Mouse (Mus musculus) liver, adult 2 months (tissue): ENCODE measurements around the gene Six5. TPM values are rescaled to one million over a fixed set of nuclear protein-coding genes. Genes with fewer than 3 reads are reported as not detected.

Experiments
- DNase-seq: peaks from one replicate; pipeline ENCODE4 v3.0.0-alpha.2; 2011; ENCODE audit warnings: low read depth, low spot score; ENCODE audit errors: extremely low read depth
- H3K27ac ChIP-seq: fragments of 200-500 bp; replicated peaks from 2 replicates; pipeline ENCODE4 v1.5.1; 2012; ENCODE audit warnings: low read depth, mild to moderate bottlenecking, control low read depth, inconsistent platforms, low read length; ENCODE audit not compliant: insufficient read depth
- H3K27me3 ChIP-seq: fragments of 200-500 bp; 2 replicates; pipeline ENCODE4 v1.6.1; 2012; ENCODE audit warnings: mild to moderate bottlenecking, moderate library complexity, low read length, inconsistent platforms; ENCODE audit not compliant: control insufficient read depth, insufficient read depth
- H3K36me3 ChIP-seq: fragments of 200-500 bp; 2 replicates; pipeline ENCODE4 v1.6.1; 2012; ENCODE audit warnings: low read length, inconsistent platforms; ENCODE audit not compliant: control insufficient read depth, insufficient read depth
- H3K4me1 ChIP-seq: fragments of 200-500 bp; 2 replicates; pipeline ENCODE4 v1.6.1; 2011; ENCODE audit warnings: low read length; ENCODE audit not compliant: control insufficient read depth, insufficient read depth
- H3K4me3 ChIP-seq: fragments of 200-500 bp; 2 replicates; pipeline ENCODE4 v1.5.1; 2011; ENCODE audit warnings: low read depth, mild to moderate bottlenecking, control low read depth, low read length, moderate library complexity; ENCODE audit not compliant: insufficient read depth
- H3K79me2 ChIP-seq: fragments of 200-500 bp; 2 replicates; pipeline ENCODE4 v1.6.1; 2012; ENCODE audit warnings: inconsistent platforms, mild to moderate bottlenecking, low read length, moderate library complexity; ENCODE audit not compliant: control insufficient read depth, insufficient read depth
- H3K9ac ChIP-seq: fragments of 200-500 bp; 2 replicates; pipeline ENCODE4 v1.6.1; 2012; ENCODE audit warnings: low read depth, mild to moderate bottlenecking, control low read depth, inconsistent platforms, low read length
- CTCF ChIP-seq: fragments of 200-500 bp; IDR thresholded peaks from 2 replicates; pipeline ENCODE4 v1.5.1; 2011; ENCODE audit warnings: low read depth, low read length, control low read depth
- POLR2A ChIP-seq: fragments of 200-500 bp; IDR thresholded peaks from 2 replicates; pipeline ENCODE4 v1.6.1; 2011; ENCODE audit warnings: low read length, control low read depth; ENCODE audit not compliant: insufficient read depth; ENCODE audit errors: extremely low read depth
- WGBS: fragments of 180-500 bp; shearing (Covaris S2); methylation state at CpG from one replicate; pipeline ENCODE4 v1.1.7; 2018; 5-methylcytosine and 5-hydroxymethylcytosine counted together
- polyA plus RNA-seq: library from polyadenylated mRNA; depleted of rRNA; stranded (reverse); fragments of >200 nt; gene quantifications from 2 replicates; pipeline ENCODE4 v1.2.3, GENCODE M21; 2012
- total RNA-seq: library from RNA; depleted of rRNA; stranded (reverse); fragments of >200 nt; gene quantifications from 2 replicates; pipeline ENCODE4 v1.2.3, GENCODE M21; 2014

The Six5 gene
- total and polyA plus RNA-seq, 2 experiments, result 1.8 to 8.7 TPM

DNA sequence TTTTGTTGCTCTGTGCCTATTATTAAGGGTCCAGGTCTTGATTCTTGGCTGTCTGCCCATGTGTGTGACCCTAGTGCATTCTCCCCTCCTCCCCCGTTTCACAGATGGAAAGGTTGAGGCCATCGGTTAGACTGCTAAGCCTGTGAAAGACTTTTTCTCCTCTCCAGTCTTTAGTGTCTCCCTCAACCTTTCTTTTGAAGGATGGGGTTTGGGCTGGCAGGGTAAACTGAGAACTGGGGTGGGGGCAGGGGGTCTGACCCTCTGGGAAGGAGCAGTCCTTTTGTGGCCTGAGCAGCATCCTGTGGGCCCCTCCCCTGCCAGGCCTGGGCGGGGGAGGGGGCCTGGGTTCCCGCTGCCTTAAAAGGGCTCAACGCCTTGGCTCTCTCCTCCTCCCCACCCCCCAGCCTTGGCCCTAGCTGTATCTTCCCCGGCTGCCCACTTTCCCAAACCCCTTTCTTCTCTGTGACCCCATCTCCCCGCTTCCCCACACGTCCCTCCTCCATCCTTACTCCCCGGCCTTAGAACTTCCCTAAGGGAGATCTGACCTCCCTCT, 9.4 kb upstream of the Six5 start:
- Histone ChIP-seq H3K4me1 (peaks cover 4% of the 10 kb centered on the region), H3K79me2 (no peaks in the 10 kb centered on the region), H3K27me3 (no peaks in the 10 kb centered on the region), H3K36me3 (no peaks in the 10 kb centered on the region), H3K4me3 (peak overlapping the region; percentile 19), H3K27ac (peak overlapping the region; percentile 56), H3K9ac (no peak overlapping the region)
- no peak for DNase-seq
- WGBS, result 36% methylated on average over 9 of the region's 9 CpGs
- no peak for TF ChIP-seq POLR2A
- no peak for TF ChIP-seq CTCF

DNA sequence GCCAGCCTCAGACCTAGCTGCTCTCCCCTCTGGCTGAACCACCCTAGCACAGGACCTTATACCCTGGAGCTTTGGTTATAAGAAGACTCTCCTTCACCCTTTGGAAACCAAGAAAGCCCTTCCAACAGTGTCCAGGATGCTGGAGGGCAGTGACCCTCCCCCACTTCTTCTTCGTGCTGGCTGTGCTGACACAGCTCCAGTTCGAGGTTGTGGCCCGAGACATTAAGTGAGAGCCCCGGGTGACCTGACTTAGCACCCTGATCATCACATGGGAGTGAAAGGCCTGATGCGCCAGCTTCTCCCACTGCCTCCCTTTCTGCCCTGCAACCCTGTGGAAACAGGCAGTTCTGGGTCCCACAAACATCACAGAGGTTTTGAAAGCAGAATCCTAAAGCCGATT, 8.9 kb upstream of the Six5 start:
- Histone ChIP-seq H3K4me3 (peak overlapping the region; percentile 19; the same call in 1 of the 2 replicates), H3K27ac (peak overlapping the region; percentile 56; the same call in 1 of the 2 replicates), H3K4me1 (peaks cover 4% of the 10 kb centered on the region), H3K9ac (peak overlapping the region; percentile 25; the same call in 1 of the 2 replicates), H3K27me3 (no peaks in the 10 kb centered on the region), H3K79me2 (no peaks in the 10 kb centered on the region), H3K36me3 (no peaks in the 10 kb centered on the region)
- no peak for TF ChIP-seq CTCF
- no peak for TF ChIP-seq POLR2A
- no peak for DNase-seq
- WGBS, result 9% methylated on average over 6 of the region's 6 CpGs

DNA sequence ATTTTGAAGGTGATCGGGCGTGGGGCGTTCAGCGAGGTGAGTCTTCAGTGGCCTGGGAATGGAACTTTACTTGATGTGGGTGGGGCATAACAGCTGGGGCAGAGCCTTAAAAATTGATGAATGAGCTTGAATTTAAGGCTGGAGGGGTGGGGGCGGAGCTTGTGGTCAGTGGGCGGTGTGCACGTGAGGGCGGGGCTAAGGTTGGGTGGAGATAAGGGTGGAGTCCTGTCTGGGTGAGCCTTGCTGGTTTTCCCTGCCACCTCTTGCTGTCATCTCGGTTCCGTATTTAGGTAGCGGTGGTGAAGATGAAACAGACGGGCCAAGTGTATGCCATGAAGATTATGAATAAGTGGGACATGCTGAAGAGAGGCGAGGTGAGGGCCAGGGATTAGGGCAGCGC, 8.4 kb upstream of the Six5 start:
- peak overlapping the region; percentile 22; the same call in 1 of the 2 replicates for H3K27ac ChIP-seq
- H3K27me3 ChIP-seq, result no peaks in the 10 kb centered on the region
- DNase-seq, result peak; percentile 65
- H3K9ac ChIP-seq, result peak overlapping the region; percentile 25; the same call in 1 of the 2 replicates
- H3K4me1 ChIP-seq, result peaks cover 4% of the 10 kb centered on the region
- no peak overlapping the region for H3K4me3 ChIP-seq
- TF ChIP-seq POLR2A (no peak), CTCF (no peak)
- H3K79me2 ChIP-seq, result no peaks in the 10 kb centered on the region
- WGBS, result 22% methylated on average over 14 of the region's 14 CpGs
- H3K36me3 ChIP-seq, result no peaks in the 10 kb centered on the region

DNA sequence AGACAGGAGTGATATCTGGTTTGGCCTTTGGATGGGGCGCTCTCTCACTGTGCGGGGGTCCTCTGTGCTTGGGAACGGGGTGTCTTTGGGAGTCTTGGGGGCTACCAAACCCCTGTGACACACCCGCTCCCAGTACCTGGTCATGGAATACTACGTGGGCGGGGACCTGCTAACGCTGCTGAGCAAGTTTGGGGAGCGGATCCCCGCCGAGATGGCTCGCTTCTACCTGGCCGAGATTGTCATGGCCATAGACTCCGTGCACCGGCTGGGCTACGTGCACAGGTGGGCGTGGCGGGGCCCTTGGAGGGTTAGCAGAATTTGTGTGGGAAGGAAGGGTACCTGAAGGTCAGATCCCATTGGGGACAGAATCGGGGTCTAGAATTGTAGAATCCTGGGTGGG, 7.6 kb upstream of the Six5 start:
- H3K27ac ChIP-seq, result no peak overlapping the region
- 79% methylated on average over 18 of the region's 18 CpGs for WGBS
- no peak overlapping the region for H3K4me3 ChIP-seq
- H3K4me1 ChIP-seq, result peaks cover 4% of the 10 kb centered on the region
- no peak for DNase-seq
- no peak for TF ChIP-seq POLR2A
- H3K27me3 ChIP-seq, result no peaks in the 10 kb centered on the region
- no peaks in the 10 kb centered on the region for H3K79me2 ChIP-seq
- H3K36me3 ChIP-seq, result no peaks in the 10 kb centered on the region
- no peak overlapping the region for H3K9ac ChIP-seq

DNA sequence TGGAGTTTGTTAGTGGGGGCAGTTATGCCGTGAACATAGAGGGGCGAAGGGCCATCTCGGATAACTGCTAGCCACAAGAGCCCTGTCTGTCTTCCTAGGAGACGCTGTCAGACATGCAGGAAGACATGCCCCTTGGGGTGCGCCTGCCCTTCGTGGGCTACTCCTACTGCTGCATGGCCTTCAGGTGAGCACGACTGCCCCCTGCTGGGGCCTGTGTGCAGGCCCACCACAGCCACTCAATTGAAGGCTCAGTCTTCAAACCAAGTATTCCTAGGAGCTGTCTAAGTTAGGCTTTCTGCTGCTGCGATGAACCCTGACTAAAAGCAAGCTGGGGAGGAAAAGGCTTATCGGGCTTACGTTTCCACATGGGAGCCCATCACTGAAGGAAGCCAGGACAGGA, 5.6 kb upstream of the Six5 start:
- DNase-seq, result no peak
- Histone ChIP-seq H3K9ac (no peak overlapping the region), H3K79me2 (peaks cover 3% of the 10 kb centered on the region; the same call in 1 of the 2 replicates), H3K27ac (no peak overlapping the region), H3K36me3 (no peaks in the 10 kb centered on the region), H3K4me3 (no peak overlapping the region), H3K27me3 (no peaks in the 10 kb centered on the region), H3K4me1 (peaks cover 10% of the 10 kb centered on the region)
- 45% methylated on average over 10 of the region's 10 CpGs for WGBS
- TF ChIP-seq CTCF, result peak; percentile 94
- no peak for TF ChIP-seq POLR2A

DNA sequence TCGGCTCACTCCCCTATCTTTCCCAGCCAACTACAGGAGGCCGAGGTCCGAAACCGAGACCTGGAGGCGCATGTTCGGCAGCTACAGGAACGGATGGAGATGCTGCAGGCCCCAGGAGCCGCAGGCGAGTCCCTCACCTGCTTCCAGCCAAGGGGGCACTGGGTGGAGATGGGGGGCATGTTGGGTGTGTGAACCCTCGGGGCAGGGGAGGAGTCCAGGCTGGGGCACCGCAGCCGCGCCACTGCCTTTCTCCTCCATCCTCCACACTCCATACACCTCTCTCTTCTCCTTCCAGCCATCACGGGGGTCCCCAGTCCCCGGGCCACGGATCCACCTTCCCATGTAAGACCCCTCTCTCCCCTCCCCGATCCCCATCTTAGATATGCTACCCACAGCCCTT, 2.5 kb upstream of the Six5 start:
- H3K79me2 ChIP-seq, result peaks cover 3% of the 10 kb centered on the region; the same call in 1 of the 2 replicates
- WGBS, result 84% methylated on average over 17 of the region's 17 CpGs
- H3K9ac ChIP-seq, result no peak overlapping the region
- no peak for DNase-seq
- H3K27ac ChIP-seq, result no peak overlapping the region
- no peak for TF ChIP-seq POLR2A
- no peak for TF ChIP-seq CTCF
- peaks cover 8% of the 10 kb centered on the region for H3K4me1 ChIP-seq
- H3K4me3 ChIP-seq, result no peak overlapping the region
- H3K36me3 ChIP-seq, result no peaks in the 10 kb centered on the region
- no peaks in the 10 kb centered on the region for H3K27me3 ChIP-seq
